Mouse (Mus musculus) kidney, postnatal 0 days (tissue): Measurements from ENCODE around the gene Usmg5. TPM values are rescaled to one million over a fixed set of nuclear protein-coding genes. Genes with fewer than 3 reads are reported as not detected.
A peak's percentile ranks its signal among the peaks of the same experiment; 100 is the strongest.

Source experiments
- ATAC-seq: fragments of 200-750 bp; cut with Nextera tagmentation; replicated peaks from 2 replicates; pipeline ENCODE4 v1.8.0; 2017; ENCODE audit warnings: low read depth, moderate number of reproducible peaks, moderate TSS enrichment, moderate library complexity; ENCODE audit not compliant: low FRiP score
- DNase-seq: peaks from one replicate; pipeline ENCODE4 v3.0.0-alpha.2; 2016; ENCODE audit warnings: low spot score
- H3K27ac ChIP-seq: fragments of 300-500 bp; sonication (generic); 2 replicates; pipeline ENCODE4 v1.5.1; 2014; ENCODE audit warnings: mild to moderate bottlenecking
- H3K27me3 ChIP-seq: fragments of 300-500 bp; sonication (generic); 2 replicates; pipeline ENCODE4 v1.6.1; 2014; ENCODE audit warnings: low read length, mixed read lengths; ENCODE audit not compliant: insufficient read depth
- H3K36me3 ChIP-seq: fragments of 300-500 bp; sonication (generic); 2 replicates; pipeline ENCODE4 v1.6.1; 2014; ENCODE audit warnings: low read length, mixed read lengths; ENCODE audit not compliant: insufficient read depth
- H3K4me1 ChIP-seq: fragments of 300-500 bp; sonication (generic); replicated peaks from 2 replicates; pipeline ENCODE4 v1.6.1; 2014; ENCODE audit warnings: antibody characterized with exemption, low read length, mixed read lengths; ENCODE audit not compliant: insufficient read depth
- H3K4me2 ChIP-seq: fragments of 300-500 bp; sonication (generic); 2 replicates; pipeline ENCODE4 v1.6.1; 2014; ENCODE audit warnings: mild to moderate bottlenecking, low read length, moderate library complexity, mixed read lengths
- H3K4me3 ChIP-seq: fragments of 300-500 bp; sonication (generic); replicated peaks from 2 replicates; pipeline ENCODE4 v1.5.1; 2014; ENCODE audit warnings: low read depth, low read length
- H3K9ac ChIP-seq: fragments of 300-500 bp; sonication (generic); 2 replicates; pipeline ENCODE4 v1.6.1; 2014; ENCODE audit warnings: low read depth, low read length
- H3K9me3 ChIP-seq: fragments of 300-500 bp; sonication (generic); replicated peaks from 2 replicates; pipeline ENCODE4 v1.6.1; 2016; ENCODE audit warnings: low read length, inconsistent platforms, mixed read lengths
- CTCF ChIP-seq: IDR thresholded peaks from 2 replicates; pipeline ENCODE4 v1.5.1; 2016; ENCODE audit warnings: antibody characterized with exemption, low read depth, mild to moderate bottlenecking, moderate library complexity
- WGBS: fragments of 180-500 bp; shearing (Covaris S2); extraction: QIAGEN DNeasy Blood & Tissue Kit; methylation state at CpG from one replicate; pipeline ENCODE4 v1.1.7; 2014; 5-methylcytosine and 5-hydroxymethylcytosine counted together
- polyA plus RNA-seq: library from polyadenylated mRNA; unstranded; fragments of >200 nt; fragmentation: Nextera tagmentation; extraction: Ambion mirVana; gene quantifications from 2 replicates; pipeline ENCODE4 v1.2.1, GENCODE M21; 2015

Usmg5 gene
- polyA plus RNA-seq, 1 experiment from 2014 or later, result 2,713 TPM

DNA sequence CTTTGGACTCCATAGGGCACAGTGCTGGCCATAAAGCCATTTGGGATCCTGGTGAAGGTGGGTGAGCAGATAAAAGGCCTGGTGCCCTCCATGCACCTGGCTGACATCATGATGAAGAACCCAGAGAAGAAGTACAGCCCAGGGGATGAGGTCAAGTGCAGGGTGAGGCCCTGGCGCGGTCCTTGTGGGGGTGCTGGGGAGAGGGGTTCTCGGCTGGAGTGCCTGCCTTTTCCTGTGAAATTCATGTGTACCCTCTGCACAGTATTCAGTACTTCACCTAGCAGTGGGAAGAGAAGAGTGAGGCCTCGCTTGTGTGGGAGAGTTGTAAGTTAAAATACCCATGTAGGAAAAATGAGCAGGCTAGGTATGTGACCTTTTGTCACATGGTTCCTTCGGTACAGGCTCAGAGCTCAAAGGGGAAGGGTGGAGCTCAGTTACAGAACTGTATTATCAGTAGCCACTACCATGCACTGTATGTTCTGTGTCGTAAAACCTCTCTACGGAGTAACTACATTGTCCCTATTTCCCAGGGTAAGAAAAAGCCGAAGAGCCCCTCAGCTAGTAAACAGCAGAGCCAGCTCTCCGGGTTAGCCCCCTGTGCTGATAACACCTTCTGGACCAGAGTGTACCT is 14.3 kb upstream of the Usmg5 start:
- no peaks in the 10 kb centered on the region for H3K9me3 ChIP-seq
- no peak overlapping the region for H3K4me3 ChIP-seq
- H3K9ac ChIP-seq, result no peak overlapping the region
- H3K27me3 ChIP-seq, result no peaks in the 10 kb centered on the region
- no peaks in the 10 kb centered on the region for H3K4me1 ChIP-seq
- no peak overlapping the region for H3K27ac ChIP-seq
- ATAC-seq (no peak), DNase-seq (no peak)
- peaks cover 75% of the 10 kb centered on the region for H3K36me3 ChIP-seq
- WGBS, result 91% methylated on average over 9 of the region's 9 CpGs
- no peak for TF ChIP-seq CTCF
- no peak overlapping the region for H3K4me2 ChIP-seq

DNA sequence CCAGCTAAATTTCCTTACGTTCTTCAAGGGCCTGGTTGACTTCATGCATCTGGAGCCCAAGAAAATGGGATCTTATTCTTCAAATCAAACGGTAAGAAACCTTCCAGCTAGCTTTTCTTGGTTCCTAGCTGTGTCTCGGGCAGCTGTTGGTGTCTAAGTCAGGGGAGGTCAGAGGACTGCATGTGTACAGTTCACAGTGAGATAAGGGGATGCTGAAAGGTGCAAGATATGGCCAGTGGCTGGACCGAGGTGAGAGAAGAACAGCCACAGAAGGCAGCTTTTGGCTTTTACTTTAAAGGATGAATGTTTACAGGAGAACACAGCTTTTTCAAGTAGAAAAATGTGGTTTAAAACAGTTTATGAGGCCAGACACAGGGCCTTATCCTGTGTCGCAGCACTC is 10.6 kb upstream of the Usmg5 start:
- H3K27me3 ChIP-seq, result no peaks in the 10 kb centered on the region
- H3K36me3 ChIP-seq, result peaks cover 71% of the 10 kb centered on the region
- TF ChIP-seq CTCF, result no peak
- no peak overlapping the region for H3K27ac ChIP-seq
- H3K9ac ChIP-seq, result no peak overlapping the region
- 89% methylated on average over 5 of the region's 5 CpGs for WGBS
- DNase-seq, result no peak
- ATAC-seq, result no peak
- no peaks in the 10 kb centered on the region for H3K9me3 ChIP-seq
- H3K4me3 ChIP-seq, result no peak overlapping the region
- H3K4me1 ChIP-seq, result no peaks in the 10 kb centered on the region
- H3K4me2 ChIP-seq, result no peak overlapping the region

DNA sequence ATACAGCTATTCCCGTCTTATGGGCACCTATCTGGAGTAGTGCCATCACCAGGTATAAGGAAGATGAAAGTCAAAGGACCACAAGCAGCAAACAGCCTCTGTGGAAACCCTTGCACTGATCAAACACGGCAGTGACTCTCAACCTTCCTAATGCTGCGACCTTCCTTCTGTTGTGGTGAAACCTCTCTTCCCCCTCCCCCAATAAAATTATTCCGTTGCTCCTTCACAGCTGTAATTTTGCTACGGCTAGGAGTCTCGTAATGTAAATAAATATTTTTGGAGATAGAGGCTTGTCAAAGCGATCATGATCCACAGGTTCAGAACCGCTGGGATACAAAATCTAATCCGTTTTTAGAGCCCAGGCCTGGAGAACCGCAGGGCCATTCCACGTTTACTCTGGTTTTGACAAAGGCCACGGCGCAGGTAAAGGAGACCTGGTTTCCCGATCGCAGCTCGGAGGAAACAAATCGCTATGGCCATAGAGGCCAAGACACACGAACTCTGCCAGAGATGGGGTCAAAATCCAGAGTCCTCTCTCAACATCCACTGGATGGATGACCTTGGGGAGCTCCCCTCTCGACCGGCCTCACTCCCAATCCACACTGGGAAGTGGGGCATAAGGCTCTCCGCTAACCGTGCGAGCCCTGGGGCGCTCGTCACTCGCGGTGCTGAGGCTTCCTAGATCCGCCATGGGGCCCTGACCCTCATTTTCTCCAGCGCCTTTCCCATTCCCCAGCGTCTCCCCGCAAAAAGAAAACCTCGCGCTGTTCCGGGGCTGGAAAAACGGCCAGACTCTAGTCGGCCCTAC is 525 bp downstream of the Usmg5 start:
- 2% methylated on average over 36 of the region's 36 CpGs for WGBS
- Histone ChIP-seq H3K27ac (peak overlapping the region; percentile 95), H3K9me3 (no peaks in the 10 kb centered on the region), H3K4me2 (peak overlapping the region; percentile 80), H3K4me1 (peaks cover 10% of the 10 kb centered on the region), H3K27me3 (no peaks in the 10 kb centered on the region), H3K9ac (peak overlapping the region; percentile 97), H3K4me3 (peak overlapping the region; percentile 97), H3K36me3 (peaks cover 27% of the 10 kb centered on the region)
- peak; percentile 40 for DNase-seq
- peak; percentile 64 for ATAC-seq
- TF ChIP-seq CTCF, result no peak

DNA sequence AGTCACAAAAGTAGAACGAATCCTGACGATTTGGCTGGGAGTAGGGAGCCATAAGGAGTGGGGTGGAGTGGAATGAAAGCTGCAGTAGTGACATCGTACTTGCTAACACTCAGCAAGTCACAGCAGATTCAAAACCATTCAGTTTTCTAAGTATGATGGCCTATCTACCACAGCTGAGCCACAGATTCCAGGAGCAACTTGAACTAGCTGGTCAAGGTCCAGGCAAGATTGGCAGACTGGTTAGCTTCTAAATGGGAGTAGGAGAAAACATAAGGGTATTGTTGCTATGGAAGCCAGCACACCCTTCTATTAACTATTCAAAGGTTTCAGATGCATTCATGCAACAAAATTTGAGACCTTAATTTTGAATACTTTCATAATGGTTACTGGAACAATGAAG is 2.2 kb downstream of the Usmg5 start:
- no peak overlapping the region for H3K27ac ChIP-seq
- H3K4me1 ChIP-seq, result peaks cover 10% of the 10 kb centered on the region
- H3K4me2 ChIP-seq, result no peak overlapping the region
- no peaks in the 10 kb centered on the region for H3K9me3 ChIP-seq
- no peak overlapping the region for H3K4me3 ChIP-seq
- peaks cover 31% of the 10 kb centered on the region for H3K36me3 ChIP-seq
- TF ChIP-seq CTCF, result no peak
- 75% methylated on average over 3 of the region's 3 CpGs for WGBS
- no peaks in the 10 kb centered on the region for H3K27me3 ChIP-seq
- ATAC-seq (no peak), DNase-seq (no peak)
- H3K9ac ChIP-seq, result no peak overlapping the region

DNA sequence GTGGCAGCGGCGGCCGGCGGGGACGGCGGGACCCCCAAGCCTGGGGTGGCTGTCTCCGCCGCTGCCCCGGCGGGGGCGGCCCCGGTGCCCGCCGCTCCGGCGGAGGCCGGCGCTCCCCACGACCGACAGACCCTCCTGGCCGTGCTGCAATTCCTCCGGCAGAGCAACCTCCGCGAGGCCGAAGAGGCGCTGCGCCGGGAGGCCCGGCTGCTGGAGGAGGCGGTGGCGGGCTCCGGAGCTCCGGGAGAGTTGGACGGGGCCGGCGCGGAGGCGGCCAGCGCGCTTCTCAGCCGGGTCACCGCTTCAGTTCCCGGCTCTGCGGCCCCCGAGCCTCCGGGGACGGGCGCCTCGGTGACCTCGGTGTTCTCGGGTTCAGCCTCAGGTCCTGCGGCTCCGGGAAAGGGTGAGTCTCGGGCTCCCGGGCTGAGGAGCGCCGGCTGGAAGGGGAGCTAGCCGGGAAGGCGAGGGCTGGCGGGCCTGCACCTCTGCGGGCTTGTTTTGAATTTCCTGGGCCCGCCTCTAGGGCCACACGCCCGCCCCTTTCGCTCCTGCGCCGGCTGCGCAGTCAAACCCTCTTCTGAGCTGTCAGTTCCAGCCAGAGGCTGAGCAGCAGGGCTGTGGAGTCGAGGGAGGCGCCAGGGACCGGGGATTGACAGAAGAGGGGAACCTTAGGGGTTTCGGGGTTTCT is 22.4 kb downstream of the Usmg5 start:
- Histone ChIP-seq H3K36me3 (no peaks in the 10 kb centered on the region; the same call in 1 of the 2 replicates), H3K4me3 (peak overlapping the region; percentile 100), H3K9ac (peak overlapping the region; percentile 96), H3K27ac (peak overlapping the region; percentile 92), H3K4me1 (no peaks in the 10 kb centered on the region; the same call in 1 of the 2 replicates), H3K27me3 (no peaks in the 10 kb centered on the region), H3K9me3 (no peaks in the 10 kb centered on the region), H3K4me2 (peak overlapping the region; percentile 60)
- TF ChIP-seq CTCF, result peak; percentile 27; the same call in 1 of the 2 replicates
- peak; percentile 85 for ATAC-seq
- under 1% methylated on average over 62 of the region's 72 CpGs for WGBS
- peak; percentile 95 for DNase-seq

DNA sequence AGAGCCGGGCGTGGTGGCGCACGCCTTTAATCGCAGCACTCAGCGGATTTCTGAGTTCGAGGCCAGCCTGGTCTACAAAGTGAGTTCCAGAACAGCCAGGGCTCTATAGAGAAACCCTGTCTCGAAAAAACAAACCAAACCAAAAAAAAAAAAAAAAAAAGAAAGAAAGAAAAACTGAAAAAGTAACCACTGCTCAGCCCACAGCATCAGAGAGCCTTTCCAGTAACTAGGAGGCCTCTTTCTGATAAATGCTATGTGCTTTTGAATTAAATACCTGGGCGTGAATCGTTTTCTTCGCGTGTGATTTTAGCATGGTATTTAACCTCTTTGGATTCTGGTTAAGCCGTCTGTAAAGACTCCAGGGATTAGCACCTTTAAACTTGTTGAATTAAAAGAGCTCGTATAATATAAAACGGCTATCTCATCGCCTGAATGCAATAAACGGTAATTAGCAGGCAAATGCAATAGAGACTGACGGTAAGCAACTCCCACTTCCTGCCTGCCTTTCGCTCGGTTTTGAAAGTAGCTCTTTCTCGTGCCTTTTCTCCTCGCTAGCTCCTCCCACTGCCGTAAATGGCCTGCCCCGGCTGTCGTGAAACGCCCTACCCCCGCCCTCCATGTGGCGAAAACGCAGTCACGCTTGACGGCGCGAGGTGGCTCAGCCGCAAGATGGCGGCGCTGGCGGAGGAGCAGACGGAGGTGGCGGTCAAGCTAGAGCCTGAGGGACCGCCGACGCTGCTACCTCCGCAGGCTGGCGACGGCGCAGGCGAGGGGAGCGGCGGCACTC is 23.2 kb downstream of the Usmg5 start, which contains the start of gene Taf5:
Taf5 (plus strand) TSS at position 651 of the 787 bp plus-strand sequence.
- H3K9me3 ChIP-seq, result no peaks in the 10 kb centered on the region
- no peaks in the 10 kb centered on the region; the same call in 1 of the 2 replicates for H3K4me1 ChIP-seq
- TF ChIP-seq CTCF, result peak; percentile 33; the same call in 1 of the 2 replicates
- DNase-seq (peak; percentile 99), ATAC-seq (peak; percentile 81)
- H3K27me3 ChIP-seq, result no peaks in the 10 kb centered on the region
- 10% methylated on average over 49 of the region's 49 CpGs for WGBS
- peak within 1 kb of the TSS; percentile 92 for H3K27ac ChIP-seq
- H3K4me3 ChIP-seq, result peak within 1 kb of the TSS; percentile 100
- H3K36me3 ChIP-seq, result no peaks in the 10 kb centered on the region
- H3K4me2 ChIP-seq, result peak within 1 kb of the TSS; percentile 60
- peak within 1 kb of the TSS; percentile 96 for H3K9ac ChIP-seq
